Mouse (Mus musculus) brown adipose tissue, adult 24 weeks (tissue): ENCODE data around the gene Cd44. TPM values are rescaled to one million over a fixed set of nuclear protein-coding genes. Genes with fewer than 3 reads are reported as not detected.

Experiments used
- H3K27ac ChIP-seq: fragments of 200-500 bp; replicated peaks from 2 replicates; pipeline ENCODE4 v1.5.1; 2012; ENCODE audit warnings: low read depth, mild to moderate bottlenecking, low read length
- H3K4me1 ChIP-seq: fragments of 200-500 bp; 2 replicates; pipeline ENCODE4 v1.6.1; 2012; ENCODE audit warnings: low read length, mixed read lengths; ENCODE audit not compliant: control insufficient read depth, insufficient read depth, insufficient read length
- H3K4me3 ChIP-seq: fragments of 200-500 bp; 2 replicates; pipeline ENCODE4 v1.5.1; 2012; ENCODE audit warnings: low read depth, mild to moderate bottlenecking, low read length, moderate library complexity; ENCODE audit not compliant: insufficient read depth
- polyA plus RNA-seq: library from polyadenylated mRNA; stranded (reverse); fragments of >200 nt; gene quantifications from 2 replicates; pipeline ENCODE4 v1.2.4, GENCODE M21; 2012; ENCODE audit not compliant: missing spikeins, insufficient read depth, insufficient read length

Cd44 gene
- polyA plus RNA-seq, 1 experiment, result 4.8 TPM

- no peaks in the 10 kb centered on the region for H3K4me1 ChIP-seq
- no peak overlapping the region for H3K27ac ChIP-seq
- no peak overlapping the region for H3K4me3 ChIP-seq
Measured at GRCm38 (mm10) chr2:102932667-102933066, 31.2 kb upstream of the Cd44 start.

GRCm38 (mm10) chr2:102928211-102928610 lies 26.7 kb upstream of the Cd44 start:
- no peak overlapping the region for H3K4me3 ChIP-seq
- no peak overlapping the region for H3K27ac ChIP-seq
- peaks cover 4% of the 10 kb centered on the region; the same call in 1 of the 2 replicates for H3K4me1 ChIP-seq

GRCm38 (mm10) chr2:102924480-102924879 lies 23.0 kb upstream of the Cd44 start:
- Histone ChIP-seq H3K4me1 (peaks cover 4% of the 10 kb centered on the region), H3K4me3 (no peak overlapping the region), H3K27ac (no peak overlapping the region)

DNA sequence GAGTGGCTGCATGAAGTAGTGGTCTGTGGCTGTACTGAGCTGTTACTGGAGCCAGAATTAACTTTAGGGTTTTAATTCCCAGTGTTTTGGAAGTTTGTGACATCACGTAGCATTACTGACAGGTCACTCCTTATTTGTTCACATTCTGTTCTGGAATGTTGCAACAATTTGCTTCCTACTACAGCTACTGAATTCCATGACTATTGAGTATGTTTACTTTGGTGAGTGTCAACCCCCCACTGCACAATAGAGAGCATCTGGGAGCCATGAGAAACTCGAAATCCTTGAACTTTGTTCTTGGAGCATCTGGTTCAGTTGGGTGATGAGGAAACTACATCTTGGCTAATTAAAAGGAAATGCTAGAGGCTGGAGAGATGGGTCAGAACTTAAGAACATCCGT lies 22.2 kb upstream of the Cd44 start:
- H3K4me3 ChIP-seq, result no peak overlapping the region
- no peak overlapping the region for H3K27ac ChIP-seq
- H3K4me1 ChIP-seq, result peaks cover 4% of the 10 kb centered on the region

DNA sequence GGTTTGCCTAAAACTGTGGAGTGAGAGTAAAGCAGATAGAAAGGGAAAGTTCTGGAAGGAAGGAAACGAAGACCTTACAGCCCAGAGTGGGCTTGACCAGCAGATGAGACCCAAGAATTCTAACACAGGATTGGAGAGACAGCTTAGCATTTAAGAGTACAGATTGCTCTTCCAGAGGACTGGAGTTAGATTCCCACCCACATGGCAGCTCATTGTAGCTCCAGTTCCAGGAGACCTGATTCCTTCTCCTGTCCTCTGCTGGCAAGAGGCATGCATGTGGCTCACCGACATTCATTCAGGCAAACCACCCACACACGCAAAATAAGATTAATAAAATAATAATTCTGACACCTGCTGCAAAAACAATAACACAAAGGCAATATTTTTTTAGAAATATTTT lies 20.6 kb upstream of the Cd44 start:
- peaks cover 4% of the 10 kb centered on the region for H3K4me1 ChIP-seq
- H3K4me3 ChIP-seq, result no peak overlapping the region
- no peak overlapping the region for H3K27ac ChIP-seq

DNA sequence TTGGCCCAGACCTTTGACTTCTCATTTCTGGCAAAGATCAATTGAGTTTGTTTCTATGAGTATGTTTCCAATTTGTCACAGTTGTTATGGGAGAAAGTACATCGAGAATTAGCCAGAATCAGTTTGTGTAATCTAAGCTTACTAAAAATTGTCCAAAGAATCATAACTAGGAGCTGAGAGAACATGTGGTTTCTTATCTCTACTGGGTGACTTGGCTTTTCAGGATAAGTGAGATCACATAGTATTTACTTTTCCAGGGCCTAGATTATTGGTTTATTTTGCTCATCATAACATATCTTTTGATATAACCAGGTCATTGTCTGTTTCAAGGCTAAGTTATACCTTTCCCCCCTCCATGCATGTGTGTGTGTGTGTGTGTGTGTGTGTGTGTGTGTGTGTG lies 16.8 kb upstream of the Cd44 start:
- Histone ChIP-seq H3K27ac (no peak overlapping the region), H3K4me3 (no peak overlapping the region), H3K4me1 (no peaks in the 10 kb centered on the region; the same call in 1 of the 2 replicates)

- no peak overlapping the region for H3K27ac ChIP-seq
- no peaks in the 10 kb centered on the region for H3K4me1 ChIP-seq
- no peak overlapping the region for H3K4me3 ChIP-seq
Measured at GRCm38 (mm10) chr2:102916596-102916995, 15.1 kb upstream of the Cd44 start.

- Histone ChIP-seq H3K4me1 (no peaks in the 10 kb centered on the region), H3K4me3 (no peak overlapping the region), H3K27ac (no peak overlapping the region)
Measured at GRCm38 (mm10) chr2:102914675-102915074, 13.2 kb upstream of the Cd44 start.

DNA sequence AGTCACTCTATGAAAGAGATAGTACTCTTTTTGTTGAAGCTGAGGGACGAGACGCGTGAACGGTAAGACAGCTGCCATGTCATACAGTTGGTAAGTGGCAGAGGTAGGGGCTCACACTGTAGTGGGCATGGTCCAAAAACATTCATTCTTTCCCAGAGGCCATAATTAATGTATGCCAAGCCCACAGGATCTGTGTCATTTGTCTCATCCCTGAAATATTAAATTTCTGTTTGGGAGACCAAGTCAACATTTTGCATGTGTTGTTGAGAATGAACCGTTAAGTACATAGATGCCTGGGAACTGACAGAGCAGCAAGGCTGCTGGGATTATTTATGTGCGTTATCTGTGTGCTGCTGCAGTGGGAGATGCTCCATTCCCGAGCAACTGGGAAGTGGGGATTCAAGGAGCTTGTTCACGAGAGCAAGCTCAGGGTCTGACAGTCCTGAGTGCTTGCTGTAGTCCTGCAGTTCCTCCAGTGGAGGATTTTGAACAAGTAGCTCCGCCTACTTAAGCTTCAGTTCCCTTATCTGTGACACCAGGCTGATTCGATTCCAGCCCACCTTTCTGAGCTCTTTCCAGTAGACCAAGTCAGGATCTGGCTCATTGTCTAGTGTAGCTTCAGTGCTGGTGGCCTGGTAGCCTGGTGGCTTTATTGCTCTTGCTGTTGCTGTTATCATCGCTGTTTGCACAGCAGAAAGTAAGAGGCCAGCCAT lies 12.5 kb upstream of the Cd44 start:
- Histone ChIP-seq H3K4me3 (no peak overlapping the region), H3K27ac (no peak overlapping the region), H3K4me1 (no peaks in the 10 kb centered on the region)

DNA sequence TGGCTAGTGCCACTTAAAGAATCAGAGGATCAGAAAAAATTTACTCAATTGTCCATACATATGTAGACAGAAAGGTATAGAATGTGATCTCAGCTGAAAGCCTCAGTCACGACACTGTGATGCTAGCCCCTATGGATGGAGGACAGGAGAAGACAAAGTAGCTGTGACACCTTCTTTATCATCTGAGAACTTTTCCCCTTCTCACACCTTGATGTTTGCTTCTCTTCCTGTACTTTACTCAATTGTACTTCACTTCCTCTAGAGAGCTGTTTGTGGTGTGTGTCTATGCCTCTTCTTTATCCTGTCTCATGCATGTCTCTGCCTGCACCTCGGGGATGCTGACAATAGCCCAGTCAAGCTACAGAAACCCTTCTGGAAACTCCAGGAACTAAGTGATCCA lies 11.5 kb upstream of the Cd44 start:
- H3K4me1 ChIP-seq, result no peaks in the 10 kb centered on the region
- no peak overlapping the region for H3K27ac ChIP-seq
- H3K4me3 ChIP-seq, result no peak overlapping the region

DNA sequence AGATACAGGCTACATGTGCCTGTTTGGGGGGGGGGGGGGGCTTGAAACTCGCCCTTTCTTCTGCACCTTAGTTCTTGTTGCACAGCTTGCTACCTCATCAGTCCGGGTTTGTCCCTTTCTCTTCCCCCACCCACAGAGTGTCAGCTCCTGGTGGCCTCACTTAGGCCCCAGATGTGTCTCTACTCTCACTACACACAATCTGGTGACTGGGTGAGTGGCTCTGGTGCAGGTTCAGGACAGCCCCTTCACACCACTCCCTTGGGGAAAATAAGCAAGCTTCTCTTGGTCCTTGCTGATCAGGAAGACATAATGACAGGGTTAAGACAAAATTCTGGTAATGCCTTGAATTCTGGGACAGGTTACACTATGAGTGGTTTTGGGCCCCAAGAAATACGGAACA lies 11.0 kb upstream of the Cd44 start:
- Histone ChIP-seq H3K4me1 (no peaks in the 10 kb centered on the region), H3K27ac (no peak overlapping the region), H3K4me3 (no peak overlapping the region)

- no peaks in the 10 kb centered on the region for H3K4me1 ChIP-seq
- H3K27ac ChIP-seq, result no peak overlapping the region
- H3K4me3 ChIP-seq, result no peak overlapping the region
Measured at GRCm38 (mm10) chr2:102909403-102909802, 7.9 kb upstream of the Cd44 start.

GRCm38 (mm10) chr2:102905604-102906003 lies 4.1 kb upstream of the Cd44 start:
- Histone ChIP-seq H3K27ac (no peak overlapping the region), H3K4me1 (no peaks in the 10 kb centered on the region), H3K4me3 (no peak overlapping the region)

- Histone ChIP-seq H3K4me3 (peak overlapping the region; percentile 60), H3K27ac (no peak overlapping the region), H3K4me1 (0 out of 2 replicates have a peak, but pooled peaks cover 3% of the 10 kb centered on the region)
Measured at GRCm38 (mm10) chr2:102901828-102902223, 361 bp upstream of the Cd44 start.

- Histone ChIP-seq H3K4me3 (peak overlapping the region; percentile 60), H3K27ac (no peak overlapping the region), H3K4me1 (0 out of 2 replicates have a peak, but pooled peaks cover 3% of the 10 kb centered on the region)
Measured at GRCm38 (mm10) chr2:102900230-102900721, 1.2 kb downstream of the Cd44 start.

DNA sequence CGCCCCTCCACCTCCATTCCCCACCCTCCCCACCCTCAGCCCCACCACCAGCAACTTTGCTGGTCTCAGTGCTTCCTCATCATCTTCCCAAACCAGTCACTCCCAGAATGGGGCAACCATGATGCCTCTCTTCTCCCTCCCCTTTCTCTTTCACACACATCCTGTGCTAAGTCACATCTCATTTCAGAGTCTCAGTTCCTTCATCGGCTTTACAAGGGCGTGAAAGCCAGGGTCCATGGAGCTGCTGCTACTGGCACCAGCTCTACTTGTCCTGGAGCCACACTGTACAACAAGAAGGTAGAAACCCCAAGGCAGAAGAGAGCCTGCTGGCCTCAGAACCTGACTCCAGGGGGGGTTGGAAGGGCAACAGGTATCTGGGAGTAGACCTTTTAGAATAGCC lies 2.2 kb downstream of the Cd44 start:
- H3K4me1 ChIP-seq, result peaks cover 7% of the 10 kb centered on the region; the same call in 1 of the 2 replicates
- peak overlapping the region; percentile 45 for H3K4me3 ChIP-seq
- peak overlapping the region; percentile 36; the same call in 1 of the 2 replicates for H3K27ac ChIP-seq
